Mouse (Mus musculus) intestine, postnatal 0 days (tissue): Measurements from ENCODE around the gene Zfand4. TPM values are rescaled to one million over a fixed set of nuclear protein-coding genes. Genes with fewer than 3 reads are reported as not detected.

Experiments used
- ATAC-seq: fragments of 200-750 bp; cut with Nextera tagmentation; 2 replicates; pipeline ENCODE4 v1.8.0; 2017; ENCODE audit warnings: mild to moderate bottlenecking, moderate TSS enrichment, moderate library complexity
- H3K27ac ChIP-seq: fragments of 300-500 bp; sonication (generic); 2 replicates; pipeline ENCODE4 v1.5.1; 2014; ENCODE audit warnings: mild to moderate bottlenecking, low read depth, low read length, moderate library complexity
- H3K27me3 ChIP-seq: fragments of 300-500 bp; sonication (generic); replicated peaks from 2 replicates; pipeline ENCODE4 v1.6.1; 2014; ENCODE audit warnings: low read length, mixed read lengths; ENCODE audit not compliant: control insufficient read depth, insufficient read depth
- H3K36me3 ChIP-seq: fragments of 300-500 bp; sonication (generic); 2 replicates; pipeline ENCODE4 v1.6.1; 2014; ENCODE audit warnings: mild to moderate bottlenecking, moderate library complexity; ENCODE audit not compliant: control insufficient read depth, insufficient read depth
- H3K4me1 ChIP-seq: fragments of 300-500 bp; sonication (generic); replicated peaks from 2 replicates; pipeline ENCODE4 v1.6.1; 2014; ENCODE audit warnings: antibody characterized with exemption, low read length, mixed read lengths; ENCODE audit not compliant: control insufficient read depth, insufficient read depth
- H3K4me2 ChIP-seq: fragments of 300-500 bp; sonication (generic); replicated peaks from 2 replicates; pipeline ENCODE4 v1.6.1; 2014; ENCODE audit warnings: low read depth, mild to moderate bottlenecking, moderate library complexity
- H3K4me3 ChIP-seq: fragments of 300-500 bp; sonication (generic); 2 replicates; pipeline ENCODE4 v1.5.1; 2014; ENCODE audit warnings: low read depth, low read length
- H3K9ac ChIP-seq: fragments of 300-500 bp; sonication (generic); 2 replicates; pipeline ENCODE4 v1.6.1; 2014; ENCODE audit warnings: mild to moderate bottlenecking, low read depth, low read length
- H3K9me3 ChIP-seq: fragments of 300-500 bp; sonication (generic); 2 replicates; pipeline ENCODE4 v1.6.1; 2016; ENCODE audit warnings: mixed run types; ENCODE audit not compliant: control insufficient read depth
- CTCF ChIP-seq: sonication (generic); IDR thresholded peaks from 2 replicates; pipeline ENCODE4 v1.5.1; 2016; ENCODE audit warnings: low read depth, mild to moderate bottlenecking, control low read depth, antibody characterized with exemption, moderate library complexity
- WGBS: fragments of 180-500 bp; shearing (Covaris S2); extraction: QIAGEN DNeasy Blood & Tissue Kit; methylation state at CpG from one replicate; pipeline ENCODE4 v1.1.7; 2014; 5-methylcytosine and 5-hydroxymethylcytosine counted together
- polyA plus RNA-seq: library from polyadenylated mRNA; unstranded; fragments of >200 nt; fragmentation: Nextera tagmentation; extraction: Ambion mirVana; gene quantifications from 2 replicates; pipeline ENCODE4 v1.2.1, GENCODE M21; 2015

Gene Zfand4
- polyA plus RNA-seq, 1 experiment from 2014 or later = 1.1 TPM

DNA sequence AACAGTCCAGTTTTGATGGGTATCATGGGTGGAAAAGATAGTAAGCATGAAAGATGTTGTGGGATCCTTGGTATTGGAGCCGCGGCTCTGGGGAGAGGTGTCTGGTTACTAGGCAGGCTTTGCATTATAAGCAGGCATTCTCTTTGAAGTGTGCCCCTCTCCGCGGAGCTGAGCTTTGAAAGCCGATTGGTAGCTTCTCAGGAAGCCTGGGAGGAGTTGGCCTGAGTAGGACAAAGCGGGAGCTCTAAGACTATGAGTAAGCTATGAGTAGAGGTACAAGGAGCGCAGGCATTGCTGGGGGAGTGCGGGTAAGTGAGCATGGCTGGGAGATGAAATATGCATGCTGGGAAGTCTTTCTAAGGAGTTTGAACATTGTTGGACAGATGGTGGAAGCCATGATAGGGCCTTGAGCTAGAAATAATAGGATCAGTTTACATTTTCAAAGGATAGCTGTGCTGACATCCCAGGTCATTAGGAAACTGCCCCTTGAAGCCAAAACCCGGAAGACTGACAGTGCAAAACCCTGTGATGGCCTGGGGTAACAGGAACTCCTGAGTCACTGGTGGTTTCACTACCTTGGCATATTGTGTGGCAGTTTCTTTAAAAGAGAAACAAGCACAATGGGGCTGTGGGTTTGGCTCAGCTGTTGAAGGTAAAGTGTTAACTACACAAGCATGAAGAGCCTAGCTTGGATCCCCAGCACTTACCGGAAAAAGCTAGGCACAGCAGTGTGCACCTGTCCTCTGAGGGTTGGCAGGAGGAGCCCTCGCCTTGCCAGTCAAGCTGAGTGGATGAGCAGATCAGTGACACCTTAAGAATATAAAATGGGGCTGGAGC, 2.5 kb downstream of the Zfand4 start:
- no peak for TF ChIP-seq CTCF
- Histone ChIP-seq H3K36me3 (peaks cover 5% of the 10 kb centered on the region; the same call in 1 of the 2 replicates), H3K4me1 (no peaks in the 10 kb centered on the region), H3K4me3 (no peak overlapping the region), H3K9ac (no peak overlapping the region), H3K27ac (no peak overlapping the region), H3K27me3 (no peaks in the 10 kb centered on the region), H3K9me3 (no peaks in the 10 kb centered on the region), H3K4me2 (no peak overlapping the region)
- no peak for ATAC-seq
- WGBS = 44% methylated on average over 11 of the region's 11 CpGs

DNA sequence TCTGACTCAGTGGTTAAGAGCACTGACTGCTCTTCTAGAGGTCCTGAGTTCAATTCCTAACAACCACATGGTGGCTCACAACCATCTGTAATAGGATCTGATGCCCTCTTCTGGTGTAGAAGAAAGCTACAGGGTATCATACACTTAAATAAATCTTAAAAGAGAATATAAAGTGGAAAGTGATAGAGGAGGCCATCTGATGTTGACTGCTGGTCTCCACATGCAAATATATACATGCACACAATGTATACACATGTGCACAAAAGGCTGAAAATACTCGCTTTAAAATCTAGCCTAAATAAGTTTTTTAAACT, 3.0 kb downstream of the Zfand4 start:
- peak; percentile 34 for TF ChIP-seq CTCF
- WGBS = 89% methylated on average over 1 of the region's 1 CpGs
- no peak overlapping the region for H3K27ac ChIP-seq
- no peaks in the 10 kb centered on the region for H3K4me1 ChIP-seq
- no peak overlapping the region for H3K4me2 ChIP-seq
- no peaks in the 10 kb centered on the region for H3K27me3 ChIP-seq
- H3K9ac ChIP-seq = no peak overlapping the region
- ATAC-seq = no peak
- H3K36me3 ChIP-seq = peaks cover 3% of the 10 kb centered on the region; the same call in 1 of the 2 replicates
- no peak overlapping the region for H3K4me3 ChIP-seq
- H3K9me3 ChIP-seq = no peaks in the 10 kb centered on the region

DNA sequence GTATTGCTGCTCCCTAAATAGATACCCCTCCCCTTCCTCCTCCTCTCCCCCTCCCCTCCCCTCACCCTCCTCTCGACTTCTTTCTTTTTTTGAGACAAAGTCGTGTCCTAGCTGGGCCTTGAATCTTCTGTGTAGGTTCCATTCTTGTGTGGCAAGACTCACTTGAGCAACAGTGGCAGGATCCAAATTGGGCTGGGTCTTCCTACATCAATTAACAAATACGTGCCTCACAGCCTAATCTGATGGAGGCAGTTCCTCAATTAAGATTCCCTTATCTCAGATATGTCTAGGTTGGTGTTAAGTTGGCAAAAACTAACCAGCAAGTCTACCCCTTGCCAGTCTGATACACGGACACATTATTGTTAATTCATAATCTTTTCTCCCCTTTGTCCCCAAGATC, 11.7 kb downstream of the Zfand4 start:
- no peak for TF ChIP-seq CTCF
- Histone ChIP-seq H3K27me3 (no peaks in the 10 kb centered on the region), H3K4me1 (no peaks in the 10 kb centered on the region), H3K9me3 (no peaks in the 10 kb centered on the region), H3K27ac (no peak overlapping the region), H3K4me3 (no peak overlapping the region), H3K9ac (no peak overlapping the region), H3K4me2 (no peak overlapping the region), H3K36me3 (no peaks in the 10 kb centered on the region)
- 80% methylated on average over 4 of the region's 4 CpGs for WGBS
- ATAC-seq = no peak

DNA sequence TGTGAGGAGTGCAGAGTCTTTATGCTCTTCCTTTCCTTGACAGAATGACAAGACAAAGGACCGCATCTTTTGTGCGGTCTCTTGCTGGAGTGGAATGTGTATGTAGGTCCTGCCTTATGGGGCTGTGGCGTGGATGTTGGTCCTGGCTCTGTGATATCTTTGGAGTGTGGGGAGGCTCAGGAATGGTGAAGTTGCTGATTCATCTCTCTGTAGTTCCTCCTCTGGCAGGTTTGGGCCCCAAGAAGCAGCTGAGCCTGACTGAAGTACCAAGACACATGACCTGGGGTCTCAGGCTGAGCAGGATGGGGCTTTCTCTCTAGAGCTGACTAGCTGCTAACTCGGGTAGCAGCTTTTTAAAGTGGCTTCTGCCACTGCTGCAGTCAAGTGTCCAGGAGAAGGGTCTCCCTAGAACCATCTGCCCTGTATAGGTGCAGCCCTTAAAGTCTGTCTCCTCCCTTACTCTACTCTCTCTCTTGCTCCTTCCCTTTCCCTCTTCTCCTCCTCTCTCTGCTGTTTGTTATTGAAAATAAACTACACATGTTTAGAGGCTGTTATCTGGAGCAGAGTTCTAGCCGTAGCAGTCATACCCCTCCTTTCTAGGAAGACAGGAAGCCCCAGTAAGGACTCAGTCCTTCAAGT, 14.8 kb downstream of the Zfand4 start:
- Histone ChIP-seq H3K9ac (no peak overlapping the region), H3K4me3 (no peak overlapping the region), H3K4me2 (no peak overlapping the region), H3K4me1 (no peaks in the 10 kb centered on the region), H3K9me3 (no peaks in the 10 kb centered on the region), H3K27me3 (no peaks in the 10 kb centered on the region), H3K27ac (no peak overlapping the region), H3K36me3 (no peaks in the 10 kb centered on the region)
- TF ChIP-seq CTCF = no peak
- 69% methylated on average over 5 of the region's 5 CpGs for WGBS
- no peak for ATAC-seq

DNA sequence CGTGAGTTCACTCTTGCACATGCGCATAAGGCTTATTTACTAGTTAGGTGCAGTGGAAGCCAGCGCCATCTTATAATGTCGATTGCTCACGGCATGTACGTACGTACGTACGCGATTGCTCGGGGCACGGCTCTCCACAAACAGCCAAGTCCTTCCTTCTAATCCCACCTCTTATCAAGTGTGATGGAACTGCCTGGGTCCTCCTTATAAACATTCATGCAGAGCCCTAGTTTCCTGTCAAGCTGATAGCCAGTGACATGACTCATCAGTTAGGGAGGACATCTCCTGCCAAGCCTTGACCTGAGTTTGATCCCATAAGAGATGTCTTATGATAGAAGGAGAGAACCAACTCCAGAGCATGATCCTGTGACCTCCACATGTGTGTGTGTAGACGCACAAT, 17.0 kb downstream of the Zfand4 start:
- H3K36me3 ChIP-seq = no peaks in the 10 kb centered on the region
- TF ChIP-seq CTCF = no peak
- no peak overlapping the region for H3K27ac ChIP-seq
- H3K4me2 ChIP-seq = no peak overlapping the region
- H3K27me3 ChIP-seq = no peaks in the 10 kb centered on the region
- no peaks in the 10 kb centered on the region for H3K9me3 ChIP-seq
- H3K9ac ChIP-seq = no peak overlapping the region
- no peak overlapping the region for H3K4me3 ChIP-seq
- ATAC-seq = no peak
- peaks cover 4% of the 10 kb centered on the region; the same call in 1 of the 2 replicates for H3K4me1 ChIP-seq
- WGBS = 93% methylated on average over 13 of the region's 13 CpGs

DNA sequence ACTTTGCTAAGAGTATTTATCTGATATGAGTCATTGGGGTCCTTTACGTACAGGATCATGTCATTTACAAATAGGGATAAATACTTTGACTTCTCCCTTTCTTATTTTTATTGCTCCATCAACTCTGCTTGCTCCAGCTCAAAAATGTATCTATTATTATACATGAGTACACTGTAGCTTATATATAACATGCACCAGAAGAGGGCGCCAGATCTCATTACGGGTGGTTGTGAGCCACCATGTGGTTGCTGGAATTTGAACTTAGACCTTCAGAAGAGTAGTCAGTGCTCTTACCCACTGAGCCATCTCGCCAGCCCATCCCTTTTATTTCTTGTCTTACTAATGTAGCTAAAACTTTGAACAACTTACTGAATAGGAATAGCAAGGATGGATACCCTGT, 18.5 kb downstream of the Zfand4 start:
- Histone ChIP-seq H3K4me1 (peaks cover 4% of the 10 kb centered on the region; the same call in 1 of the 2 replicates), H3K27ac (no peak overlapping the region), H3K4me2 (no peak overlapping the region), H3K4me3 (no peak overlapping the region), H3K9me3 (no peaks in the 10 kb centered on the region), H3K9ac (no peak overlapping the region), H3K27me3 (no peaks in the 10 kb centered on the region), H3K36me3 (no peaks in the 10 kb centered on the region)
- TF ChIP-seq CTCF = peak; percentile 62
- 48% methylated on average over 4 of the region's 4 CpGs for WGBS
- ATAC-seq = no peak
